Mouse (Mus musculus) ES-E14 (cell line): Measurements from ENCODE around the gene Vmn1r65.

Experiments used
- CHD2 ChIP-seq: IDR thresholded peaks from 2 replicates; pipeline ENCODE4 v1.6.1; 2014; ENCODE audit warnings: mild to moderate bottlenecking, low read depth, low read length, inconsistent platforms
- HCFC1 ChIP-seq: IDR thresholded peaks from 2 replicates; pipeline ENCODE4 v1.6.1; 2012; ENCODE audit warnings: low read length, inconsistent platforms, borderline replicate concordance; ENCODE audit not compliant: insufficient read depth
- MAFK ChIP-seq: IDR thresholded peaks from 2 replicates; pipeline ENCODE4 v1.6.1; 2014; ENCODE audit warnings: mild to moderate bottlenecking, low read depth, low read length, inconsistent platforms; ENCODE audit not compliant: insufficient read depth
- ZC3H11A ChIP-seq: IDR thresholded peaks from 2 replicates; pipeline ENCODE4 v1.6.1; 2012; ENCODE audit warnings: low read depth, mild to moderate bottlenecking, inconsistent platforms, low read length, borderline replicate concordance

- TF ChIP-seq ZC3H11A (no peak), MAFK (no peak), CHD2 (no peak), HCFC1 (no peak)
These were observed 34.1 kb upstream of the Vmn1r65 start, which contains the start of gene Nlrp4c for GRCm38 (mm10) chr7:6044861-6045260.
